Mouse (Mus musculus) G1E (cell line): ENCODE measurements around the gene Gm9964. TPM values are rescaled to one million over a fixed set of nuclear protein-coding genes. Genes with fewer than 3 reads are reported as not detected.
"Not testable (repeated sequence)": the region's sequence is repeated elsewhere in the genome, so short reads cannot be mapped to it uniquely, and the experiment has no call there.

Experiments
- ATAC-seq: 2 replicates; pipeline ENCODE4 v1.8.0; 2016; ENCODE audit warnings: mild to moderate bottlenecking; ENCODE audit not compliant: insufficient number of reproducible peaks, poor library complexity, low FRiP score, severe bottlenecking; ENCODE audit errors: extremely low read depth
- DNase-seq: peaks from one replicate; pipeline ENCODE4 v3.0.0; 2012; ENCODE audit warnings: low spot score
- H3K27me3 ChIP-seq: 2 replicates; pipeline ENCODE4 v1.6.1; 2012; ENCODE audit warnings: mild to moderate bottlenecking, low read length, inconsistent platforms; ENCODE audit not compliant: insufficient read depth
- H3K36me3 ChIP-seq: replicated peaks from 2 replicates; pipeline ENCODE3; 2012; ENCODE audit warnings: mild to moderate bottlenecking, inconsistent platforms
- H3K4me1 ChIP-seq: 2 replicates; pipeline ENCODE4 v1.6.1; 2012; ENCODE audit warnings: low read depth, low read length, inconsistent platforms, mixed read lengths; ENCODE audit not compliant: insufficient read depth
- H3K4me3 ChIP-seq: 2 replicates; pipeline ENCODE4 v1.5.1; 2012; ENCODE audit warnings: low read depth, mild to moderate bottlenecking, inconsistent platforms, low read length, moderate library complexity, mixed read lengths
- H3K9me3 ChIP-seq: replicated peaks from 2 replicates; pipeline ENCODE4 v1.6.1; 2012; ENCODE audit warnings: inconsistent platforms
- CTCF ChIP-seq: IDR thresholded peaks from 2 replicates; pipeline ENCODE4 v1.5.1; 2012; ENCODE audit warnings: low read depth, low read length, inconsistent platforms, mixed read lengths
- GATA1 ChIP-seq: IDR thresholded peaks from 2 replicates; pipeline ENCODE4 v1.6.1; 2012; ENCODE audit warnings: borderline replicate concordance, low read length, inconsistent platforms, mixed read lengths
- GATA2 ChIP-seq: IDR thresholded peaks from 2 replicates; pipeline ENCODE4 v1.6.1; 2012; ENCODE audit warnings: low read depth, low read length, inconsistent platforms, borderline replicate concordance
- POLR2AphosphoS5 ChIP-seq: IDR thresholded peaks from 2 replicates; pipeline ENCODE4 v1.6.1; 2012; ENCODE audit warnings: low read depth, low read length, inconsistent platforms; ENCODE audit not compliant: insufficient replicate concordance
- TAL1 ChIP-seq: conservative IDR thresholded peaks from 2 replicates; pipeline ENCODE4 v1.6.1; 2012; ENCODE audit warnings: low read depth, low read length, inconsistent platforms, mixed read lengths
- polyA plus RNA-seq: library from polyadenylated mRNA; stranded (reverse); fragments of >175 nt; gene quantifications from 2 replicates; pipeline ENCODE4 v1.2.3, GENCODE M21; 2012
- total RNA-seq, 2 experiments: library from RNA; stranded (forward) in 1 of 2; stranded (reverse) in 1 of 2; fragments of 200-1000 nt in 1 of 2; fragments of >200 nt in 1 of 2; fragmentation: Nextera tagmentation in 1 of 2; gene quantifications; 2 replicates each; pipeline ENCODE4 v1.2.3; 2014 to 2017

The Gm9964 gene
- total and polyA plus RNA-seq, 3 experiments, result 0.16 TPM; not detected in 2

- no peak for ATAC-seq
- Histone ChIP-seq H3K27me3 (peaks cover 12% of the 10 kb centered on the region), H3K9me3 (no peaks in the 10 kb centered on the region), H3K36me3 (no peaks in the 10 kb centered on the region), H3K4me3 (no peak overlapping the region), H3K4me1 (peaks cover 18% of the 10 kb centered on the region)
- no peak for TF ChIP-seq TAL1
- TF ChIP-seq GATA2, result no peak
- no peak for TF ChIP-seq CTCF
- no peak for DNase-seq
Measured at GRCm38 (mm10) chr11:79281396-79281795, 15.3 kb downstream of the Gm9964 start.

GRCm38 (mm10) chr11:79279732-79280405 is 16.8 kb downstream of the Gm9964 start:
- DNase-seq (no peak), ATAC-seq (no peak)
- Histone ChIP-seq H3K4me3 (no peak overlapping the region), H3K9me3 (no peaks in the 10 kb centered on the region), H3K36me3 (no peaks in the 10 kb centered on the region), H3K27me3 (peaks cover 15% of the 10 kb centered on the region), H3K4me1 (peaks cover 7% of the 10 kb centered on the region; the same call in 1 of the 2 replicates)
- TF ChIP-seq GATA1, result no peak
- no peak for TF ChIP-seq POLR2AphosphoS5
- no peak for TF ChIP-seq TAL1
- TF ChIP-seq CTCF, result no peak
- TF ChIP-seq GATA2, result no peak

- ATAC-seq (no peak), DNase-seq (no peak)
- H3K36me3 ChIP-seq, result no peaks in the 10 kb centered on the region
- TF ChIP-seq CTCF (no peak), POLR2AphosphoS5 (no peak), GATA1 (no peak), TAL1 (no peak), GATA2 (no peak)
- H3K4me1 ChIP-seq, result peaks cover 6% of the 10 kb centered on the region; the same call in 1 of the 2 replicates
- no peaks in the 10 kb centered on the region for H3K9me3 ChIP-seq
- peaks cover 20% of the 10 kb centered on the region for H3K27me3 ChIP-seq
- H3K4me3 ChIP-seq, result no peak overlapping the region
Measured at GRCm38 (mm10) chr11:79273757-79274156, 22.9 kb downstream of the Gm9964 start.

DNA sequence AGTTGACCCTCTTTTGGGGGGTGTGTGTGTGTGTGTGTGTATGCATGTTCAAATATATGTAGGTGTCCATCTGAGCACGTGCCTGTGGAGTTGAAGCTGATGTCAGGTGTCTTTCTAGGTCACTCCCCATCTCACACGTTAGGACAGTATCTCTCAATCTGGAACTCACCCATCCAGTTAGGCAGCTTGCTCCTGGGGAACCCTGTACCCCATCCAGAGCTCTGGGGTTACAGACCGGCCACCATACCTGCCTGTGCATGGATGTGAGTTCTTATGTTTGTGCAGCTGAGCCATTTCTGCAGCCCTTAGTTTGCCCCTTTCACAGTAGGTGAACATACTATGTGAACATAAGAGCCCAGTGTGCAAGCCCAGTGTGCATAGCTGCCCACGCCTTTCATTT is 23.7 kb downstream of the Gm9964 start:
- DNase-seq (no peak), ATAC-seq (no peak)
- TF ChIP-seq CTCF (no peak), GATA1 (no peak), TAL1 (no peak)
- H3K4me3 ChIP-seq, result no peak overlapping the region
- no peaks in the 10 kb centered on the region for H3K9me3 ChIP-seq
- H3K36me3 ChIP-seq, result no peaks in the 10 kb centered on the region
- peaks cover 16% of the 10 kb centered on the region for H3K27me3 ChIP-seq
- 0 out of 2 replicates have a peak, but pooled peaks cover 3% of the 10 kb centered on the region for H3K4me1 ChIP-seq

DNA sequence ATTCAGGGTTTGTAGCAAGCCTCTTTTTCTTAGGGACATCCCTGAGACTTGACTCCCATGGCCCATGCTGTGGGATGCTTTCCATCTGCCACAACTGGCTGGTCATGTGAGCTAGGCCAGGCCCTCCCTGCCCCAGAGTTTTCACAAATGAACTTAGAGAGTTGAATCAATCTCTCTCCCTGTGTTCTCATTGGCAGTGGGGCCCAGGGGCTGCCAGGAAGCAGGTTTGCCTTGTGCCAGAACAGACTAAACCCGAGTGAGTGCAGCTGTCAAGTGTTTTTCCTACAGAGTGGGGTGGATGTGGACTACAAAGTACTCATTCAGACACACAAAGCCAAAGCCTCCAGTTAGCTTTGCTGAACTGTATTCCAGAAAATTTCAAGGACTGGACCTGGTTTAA is 29.5 kb downstream of the Gm9964 start:
- DNase-seq (no peak), ATAC-seq (no peak)
- Histone ChIP-seq H3K36me3 (no peaks in the 10 kb centered on the region), H3K27me3 (peaks cover 22% of the 10 kb centered on the region), H3K9me3 (no peaks in the 10 kb centered on the region), H3K4me1 (no peaks in the 10 kb centered on the region; the same call in 1 of the 2 replicates), H3K4me3 (no peak overlapping the region)
- no peak for TF ChIP-seq TAL1

DNA sequence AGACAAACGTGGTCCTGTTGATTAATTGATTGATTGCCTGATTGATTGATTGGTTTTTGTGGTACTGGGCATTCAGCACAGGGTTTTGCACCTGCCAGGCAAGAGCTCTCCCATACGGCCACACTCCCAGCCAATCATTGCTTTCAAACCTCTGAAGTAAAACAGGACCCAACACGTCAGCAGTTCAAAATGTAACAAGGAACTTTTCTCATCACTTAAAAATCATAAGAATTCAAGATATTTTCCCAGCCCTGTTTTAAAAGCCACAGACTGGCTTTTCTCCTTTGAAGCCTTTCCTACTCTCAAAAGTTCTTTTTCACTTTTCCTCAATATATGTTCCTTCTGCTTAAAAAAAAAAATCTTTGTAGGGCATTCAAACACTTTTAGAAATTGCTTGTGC is 32.3 kb downstream of the Gm9964 start:
- no peaks in the 10 kb centered on the region for H3K36me3 ChIP-seq
- no peak overlapping the region for H3K4me3 ChIP-seq
- peaks cover 20% of the 10 kb centered on the region for H3K27me3 ChIP-seq
- DNase-seq (no peak), ATAC-seq (no peak)
- H3K4me1 ChIP-seq, result no peaks in the 10 kb centered on the region; the same call in 1 of the 2 replicates
- TF ChIP-seq TAL1, result no peak
- TF ChIP-seq POLR2AphosphoS5, result no peak
- TF ChIP-seq GATA2, result no peak
- TF ChIP-seq CTCF, result no peak
- no peak for TF ChIP-seq GATA1
- no peaks in the 10 kb centered on the region for H3K9me3 ChIP-seq

- ATAC-seq, H3K4me3 ChIP-seq, H3K27me3 ChIP-seq, DNase-seq, H3K36me3 ChIP-seq, H3K9me3 ChIP-seq: not testable (repeated sequence)
- peaks cover 18% of the 10 kb centered on the region for H3K4me1 ChIP-seq
Measured at GRCm38 (mm10) chr11:79260126-79260525, 36.6 kb downstream of the Gm9964 start.
